Mouse (Mus musculus) stomach, adult 2 months (tissue): ENCODE data around the gene Wdhd1. TPM values are rescaled to one million over a fixed set of nuclear protein-coding genes. Genes with fewer than 3 reads are reported as not detected.

Experiments
- polyA plus RNA-seq: library from polyadenylated mRNA; depleted of rRNA; stranded (reverse); fragments of >200 nt; gene quantifications from 2 replicates; pipeline ENCODE4 v1.2.3, GENCODE M21; 2012; rRNA removed

The Wdhd1 gene
- 0.20 and 0.31 TPM in 2 replicates for polyA plus RNA-seq

DNA sequence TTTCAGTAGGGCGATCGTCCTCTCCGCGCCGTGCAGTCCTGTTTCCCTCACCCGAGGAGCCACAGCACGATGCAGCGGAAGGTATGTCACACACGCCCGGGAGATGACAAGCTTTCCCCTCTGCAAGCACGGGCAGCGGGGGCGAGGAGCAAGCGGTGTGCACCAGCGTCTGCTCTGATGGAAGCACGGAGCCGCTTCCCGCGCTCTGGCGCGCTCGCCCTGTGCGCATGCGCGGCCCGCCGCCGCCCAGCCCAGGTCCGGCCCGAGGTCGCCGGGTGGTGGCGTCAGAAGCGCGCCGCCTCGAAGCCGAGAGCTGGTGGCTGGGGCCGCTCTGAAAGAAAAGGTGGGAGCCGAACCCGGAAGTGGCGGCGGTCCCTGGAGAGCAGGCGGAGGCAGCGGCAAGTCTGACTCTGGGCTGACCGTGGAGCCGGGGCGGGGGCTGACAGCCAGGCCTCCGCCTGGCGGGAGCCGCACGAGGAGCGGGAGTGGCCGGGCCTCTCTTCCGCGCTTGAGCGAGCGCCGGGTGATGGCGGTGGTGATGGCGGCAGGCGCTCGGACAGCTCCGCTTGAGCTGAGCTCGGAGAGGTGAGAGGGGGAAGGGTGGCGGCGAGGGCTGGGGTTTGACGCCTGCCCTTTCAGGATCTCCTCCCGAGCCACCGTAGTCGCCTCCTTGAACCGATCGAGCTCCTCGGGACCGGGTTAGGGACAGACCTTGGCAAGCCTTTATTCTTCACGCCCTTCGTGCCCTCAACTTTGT is at the start of gene Wdhd1, which contains the start of gene Socs4:
Gene Wdhd1, minus strand, starts transcription at position 221 of the 757 bp plus-strand sequence.
Gene Socs4, plus strand, starts transcription at position 295 of the 757 bp plus-strand sequence.

GRCm38 (mm10) chr14:47297785-47298407 is 21.2 kb upstream of the Wdhd1 start, which contains the start of gene Mapk1ip1l:
Mapk1ip1l (plus strand) TSS chr14:47298266.

Other genes starting within 250 kb of the Wdhd1 start
- 12.0 and 33.3 TPM in 2 replicates for gene Gch1, start 87.4 kb downstream of the Wdhd1 start, polyA plus RNA-seq
- gene Socs4, start 74 bp upstream of the Wdhd1 start, polyA plus RNA-seq, result 0.29 and 0.44 TPM in 2 replicates
- 24.5 and 41.4 TPM in 2 replicates for gene Mapk1ip1l, start 21.4 kb upstream of the Wdhd1 start, polyA plus RNA-seq
- 285 and 457 TPM in 2 replicates for gene Lgals3, start 90.9 kb upstream of the Wdhd1 start, polyA plus RNA-seq
- 0.47 and 0.77 TPM in 2 replicates for gene Dlgap5, start 141.6 kb upstream of the Wdhd1 start, polyA plus RNA-seq
- 5.1 and 8.3 TPM in 2 replicates for gene Fbxo34, start 173.6 kb upstream of the Wdhd1 start, polyA plus RNA-seq